ENCODE assay signal across 14 mouse cellular contexts in genomic region chr3:116398543-116398942, GRCm38 (mm10). TPM values are rescaled to one million over a fixed set of nuclear protein-coding genes. Genes with fewer than 3 reads are reported as not detected.
DNase-seq lines count a peak whose midpoint lies in the region; ATAC-seq lines count a peak whose summit lies in the region.
"Had no signal": no experiment of that assay in that cellular context is flagged by ENCODE, and none has a peak within 500 bp of the region (broad histone marks: within the 10 kb centered on the region; RNA-seq: fewer than 3 reads in every experiment).

No protein-coding gene starts in this region.

- no peak overlapping the region for H3K4me3 ChIP-seq in hindbrain, embryonic 12.5 days
- H3K4me3 ChIP-seq in hindbrain, embryonic 14.5 days (replicated peaks; ENCODE audit: low read length) = no peak overlapping the region
- H3K4me3 ChIP-seq in forebrain, embryonic 16.5 days (replicated peaks; ENCODE audit: low read length) = no peak overlapping the region
- peak overlapping the region; percentile 19 for H3K4me3 ChIP-seq in neural tube, embryonic 15.5 days (replicated peaks)
- H3K4me3 ChIP-seq: embryonic facial prominence, embryonic 12.5 days; limb, embryonic 10.5 days had no signal

- WGBS in hindbrain, embryonic 12.5 days = 86% methylated on average over 10 of the region's 10 CpGs
- 73% methylated on average over 10 of the region's 10 CpGs for WGBS in hindbrain, embryonic 14.5 days
- 49% methylated on average over 10 of the region's 10 CpGs for WGBS in forebrain, embryonic 16.5 days
- WGBS in neural tube, embryonic 15.5 days = 25% methylated on average over 10 of the region's 10 CpGs

- H3K4me1 ChIP-seq in hindbrain, embryonic 12.5 days = peaks cover 18% of the 10 kb centered on the region
- peaks cover 12% of the 10 kb centered on the region for H3K4me1 ChIP-seq in hindbrain, embryonic 14.5 days (replicated peaks; ENCODE audit: control insufficient read depth, insufficient read depth, low read length)
- peaks cover 21% of the 10 kb centered on the region for H3K4me1 ChIP-seq in forebrain, embryonic 16.5 days (replicated peaks; ENCODE audit: control insufficient read depth, insufficient read depth, low read length)
- peaks cover 23% of the 10 kb centered on the region for H3K4me1 ChIP-seq in neural tube, embryonic 15.5 days

- no peaks in the 10 kb centered on the region for H3K36me3 ChIP-seq in hindbrain, embryonic 12.5 days
- H3K36me3 ChIP-seq in hindbrain, embryonic 14.5 days (replicated peaks; ENCODE audit: control insufficient read depth, insufficient read depth) = no peaks in the 10 kb centered on the region
- H3K36me3 ChIP-seq in forebrain, embryonic 16.5 days (ENCODE audit: control insufficient read depth, insufficient read depth) = no peaks in the 10 kb centered on the region
- no peaks in the 10 kb centered on the region for H3K36me3 ChIP-seq in neural tube, embryonic 15.5 days
- H3K36me3 ChIP-seq: embryonic facial prominence, embryonic 12.5 days had no signal

- H3K27me3 ChIP-seq in hindbrain, embryonic 12.5 days = no peaks in the 10 kb centered on the region
- no peaks in the 10 kb centered on the region for H3K27me3 ChIP-seq in hindbrain, embryonic 14.5 days (ENCODE audit: control insufficient read depth, insufficient read depth, low read length)
- no peaks in the 10 kb centered on the region for H3K27me3 ChIP-seq in forebrain, embryonic 16.5 days (replicated peaks; ENCODE audit: control insufficient read depth, insufficient read depth, low read length)
- no peaks in the 10 kb centered on the region for H3K27me3 ChIP-seq in neural tube, embryonic 15.5 days (replicated peaks)
- H3K27me3 ChIP-seq: embryonic facial prominence, embryonic 12.5 days had no signal

- no peak overlapping the region for H3K4me2 ChIP-seq in hindbrain, embryonic 12.5 days (replicated peaks)
- no peak overlapping the region for H3K4me2 ChIP-seq in hindbrain, embryonic 14.5 days (replicated peaks)
- H3K4me2 ChIP-seq in forebrain, embryonic 16.5 days (ENCODE audit: low read length) = peak overlapping the region; percentile 24
- peak overlapping the region; percentile 46 for H3K4me2 ChIP-seq in neural tube, embryonic 15.5 days
- H3K4me2 ChIP-seq: embryonic facial prominence, embryonic 12.5 days had no signal

- H3K9me3 ChIP-seq in hindbrain, embryonic 12.5 days (replicated peaks) = no peaks in the 10 kb centered on the region
- no peaks in the 10 kb centered on the region for H3K9me3 ChIP-seq in hindbrain, embryonic 14.5 days (ENCODE audit: control insufficient read depth, low read length)
- no peaks in the 10 kb centered on the region for H3K9me3 ChIP-seq in forebrain, embryonic 16.5 days (ENCODE audit: control insufficient read depth, low read length)
- no peaks in the 10 kb centered on the region for H3K9me3 ChIP-seq in neural tube, embryonic 15.5 days (replicated peaks)
- H3K9me3 ChIP-seq: embryonic facial prominence, embryonic 12.5 days; limb, embryonic 10.5 days had no signal

- ATAC-seq in hindbrain, embryonic 12.5 days (ENCODE audit: low FRiP score) = no peak
- no peak for ATAC-seq in hindbrain, embryonic 14.5 days (ENCODE audit: low FRiP score)
- peak; percentile 31; the same call in 1 of the 2 replicates for ATAC-seq in forebrain, embryonic 16.5 days
- ATAC-seq in neural tube, embryonic 15.5 days (ENCODE audit: low FRiP score) = peak; percentile 43; the same call in 1 of the 2 replicates
- ATAC-seq: intestine, postnatal 0 days had no signal

- no peak overlapping the region for H3K9ac ChIP-seq in hindbrain, embryonic 12.5 days
- H3K9ac ChIP-seq in hindbrain, embryonic 14.5 days = no peak overlapping the region
- no peak overlapping the region for H3K9ac ChIP-seq in forebrain, embryonic 16.5 days (replicated peaks; ENCODE audit: low read depth, low read length)
- H3K9ac ChIP-seq in neural tube, embryonic 15.5 days (replicated peaks) = no peak overlapping the region
- H3K9ac ChIP-seq: embryonic facial prominence, embryonic 12.5 days had no signal

- DNase-seq in hindbrain, embryonic 14.5 days (ENCODE audit: low spot score) = no peak
- DNase-seq in R1 (ENCODE audit: low read depth, low spot score) = peak; percentile 21
- DNase-seq in natural killer cell, adult 2 months (ENCODE audit: low spot score in 2 of 2) = no peak
- no peak for DNase-seq in right cerebral cortex, postnatal 4 days
- no peak for DNase-seq in lung, postnatal 4 days
- DNase-seq: adrenal gland, postnatal 10 days; B cell, adult 2 months; cerebellum, adult 18-20 months had no signal

- H3K27ac ChIP-seq in hindbrain, embryonic 12.5 days = 0 out of 2 replicates have a peak overlapping the region, but pooled peaks have one; percentile 44
- no peak overlapping the region for H3K27ac ChIP-seq in hindbrain, embryonic 14.5 days
- H3K27ac ChIP-seq in forebrain, embryonic 16.5 days (ENCODE audit: low read length) = no peak overlapping the region
- H3K27ac ChIP-seq in neural tube, embryonic 15.5 days (replicated peaks) = 0 out of 2 replicates have a peak overlapping the region, but pooled peaks have one; percentile 10
- H3K27ac ChIP-seq: embryonic facial prominence, embryonic 12.5 days had no signal

RNA-seq across cellular contexts. Expression of gene Cdc14a, which starts 25.3 kb away (rescaled TPM):
- 13.6 and 15.4 TPM in 2 replicates for polyA plus RNA-seq in hindbrain, embryonic 12.5 days (2016; fragmentation: Nextera tagmentation; extraction: Ambion mirVana)
- 4.1 TPM in 2 replicates for polyA plus RNA-seq in hindbrain, embryonic 14.5 days (2014; fragmentation: Nextera tagmentation; extraction: Ambion mirVana)
- polyA plus RNA-seq in forebrain, embryonic 16.5 days (2015; fragmentation: Nextera tagmentation; extraction: Ambion mirVana) = 6.9 and 7.7 TPM in 2 replicates
- polyA plus RNA-seq in neural tube, embryonic 15.5 days (2015; fragmentation: Nextera tagmentation; extraction: Ambion mirVana) = 3.5 and 5.4 TPM in 2 replicates

Comparison
In these comparisons a context has a peak if more than half of its experiments do, and no peak if none do; other contexts are left out.
1. H3K27ac ChIP-seq: peak in hindbrain, embryonic 12.5 days (single experiment) and neural tube, embryonic 15.5 days (single experiment); none in hindbrain, embryonic 14.5 days (single experiment) and forebrain, embryonic 16.5 days (single experiment).
2. ATAC-seq: peak in forebrain, embryonic 16.5 days (single experiment) and neural tube, embryonic 15.5 days (single experiment); none in hindbrain, embryonic 12.5 days (single experiment) and hindbrain, embryonic 14.5 days (single experiment).
3. H3K4me2 ChIP-seq: peak in forebrain, embryonic 16.5 days (single experiment) and neural tube, embryonic 15.5 days (single experiment); none in hindbrain, embryonic 12.5 days (single experiment) and hindbrain, embryonic 14.5 days (single experiment).